Mouse (Mus musculus) ES-Bruce4 (cell line): ENCODE measurements around the gene Mettl2. TPM values are rescaled to one million over a fixed set of nuclear protein-coding genes. Genes with fewer than 3 reads are reported as not detected.

Experiments
- H3K27ac ChIP-seq: 2 replicates; pipeline ENCODE4 v1.5.1; 2012; ENCODE audit warnings: low read length, inconsistent platforms; ENCODE audit not compliant: insufficient read depth
- H3K27me3 ChIP-seq: 2 replicates; pipeline ENCODE4 v1.6.1; 2012; ENCODE audit warnings: mild to moderate bottlenecking, low read length, inconsistent platforms; ENCODE audit not compliant: control insufficient read depth, poor library complexity, insufficient read depth, severe bottlenecking
- H3K36me3 ChIP-seq: 2 replicates; pipeline ENCODE4 v1.6.1; 2012; ENCODE audit warnings: inconsistent platforms, mild to moderate bottlenecking, low read length, moderate library complexity; ENCODE audit not compliant: control insufficient read depth, poor library complexity, insufficient read depth, severe bottlenecking
- H3K4me1 ChIP-seq: one replicate; pipeline ENCODE4 v1.8.1; 2011; ENCODE audit warnings: low read length; ENCODE audit not compliant: control insufficient read depth, insufficient read depth
- H3K4me3 ChIP-seq: 2 replicates; pipeline ENCODE4 v1.5.1; 2011; ENCODE audit warnings: low read depth, mild to moderate bottlenecking, low read length
- H3K9ac ChIP-seq: 2 replicates; pipeline ENCODE4 v1.6.1; 2012; ENCODE audit warnings: low read depth, mild to moderate bottlenecking, inconsistent platforms; ENCODE audit not compliant: poor library complexity, severe bottlenecking
- H3K9me3 ChIP-seq: replicated peaks from 2 replicates; pipeline ENCODE4 v1.6.1; 2012; ENCODE audit warnings: mild to moderate bottlenecking, low read length, inconsistent platforms; ENCODE audit not compliant: control insufficient read depth, poor library complexity, insufficient read depth, severe bottlenecking
- CTCF ChIP-seq: IDR thresholded peaks from one replicate; pipeline ENCODE4 v1.8.1; 2011; ENCODE audit warnings: low read depth, low read length
- EP300 ChIP-seq: IDR thresholded peaks from 2 replicates; pipeline ENCODE4 v1.6.1; 2011; ENCODE audit warnings: low read depth, low read length; ENCODE audit not compliant: insufficient read depth
- POLR2A ChIP-seq: IDR thresholded peaks from one replicate; pipeline ENCODE4 v1.8.1; 2011; ENCODE audit warnings: low read length; ENCODE audit not compliant: insufficient read depth
- polyA plus RNA-seq: library from polyadenylated mRNA; stranded (reverse); fragments of >200 nt; gene quantifications from 2 replicates; pipeline ENCODE4 v1.2.4, GENCODE M21; 2011; ENCODE audit warnings: low read depth; ENCODE audit not compliant: missing spikeins, insufficient read depth, insufficient read length

The Mettl2 gene
- polyA plus RNA-seq, 1 experiment, result 43.1 TPM

DNA sequence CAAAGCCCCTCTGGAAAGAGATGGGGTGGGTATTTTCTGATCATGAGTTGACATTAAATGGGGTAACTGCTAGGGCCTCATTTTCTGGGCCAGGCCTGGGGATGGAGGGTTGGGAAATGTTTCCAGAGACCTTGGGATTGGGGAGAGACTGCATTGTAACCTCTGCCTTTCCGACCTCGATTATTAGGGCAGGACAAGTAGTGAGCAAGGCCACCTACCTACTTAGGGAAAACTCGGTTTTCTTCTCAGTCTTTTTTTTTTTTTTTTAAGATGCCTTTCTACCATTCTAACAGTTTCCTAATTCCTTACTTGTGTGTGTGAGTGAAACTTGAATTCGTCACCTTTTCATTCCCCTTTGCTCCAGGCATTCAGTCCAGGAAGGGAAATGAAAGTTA lies 56.2 kb downstream of the Mettl2 start:
- peak overlapping the region; percentile 93 for H3K4me3 ChIP-seq
- no peak for TF ChIP-seq EP300
- no peak for TF ChIP-seq CTCF
- no peak for TF ChIP-seq POLR2A
- H3K9me3 ChIP-seq, result no peaks in the 10 kb centered on the region
- peaks cover 19% of the 10 kb centered on the region for H3K36me3 ChIP-seq
- H3K27me3 ChIP-seq, result no peaks in the 10 kb centered on the region
- H3K9ac ChIP-seq, result peak overlapping the region; percentile 100
- H3K4me1 ChIP-seq, result no peaks in the 10 kb centered on the region
- H3K27ac ChIP-seq, result peak overlapping the region; percentile 82

DNA sequence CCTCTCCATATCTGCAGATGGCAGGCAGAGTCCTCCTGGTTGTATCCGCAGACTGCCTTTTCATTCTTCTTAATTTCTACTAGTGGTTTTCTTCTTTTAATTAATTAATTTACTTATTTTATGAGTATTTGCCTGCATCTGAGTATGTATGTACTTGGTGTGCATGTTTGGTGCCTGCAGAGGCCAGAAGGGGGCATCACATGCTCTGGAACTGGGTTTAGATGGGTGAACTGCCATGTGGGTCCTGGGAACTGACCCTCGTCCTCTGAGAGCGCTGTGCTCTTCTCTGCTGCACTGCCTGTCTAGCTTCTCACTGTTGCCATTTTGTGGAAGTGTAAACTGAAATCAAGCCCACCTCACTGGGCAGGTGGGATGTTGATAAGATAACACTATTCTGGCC lies 58.5 kb downstream of the Mettl2 start:
- Histone ChIP-seq H3K27me3 (no peaks in the 10 kb centered on the region), H3K36me3 (peaks cover 23% of the 10 kb centered on the region), H3K27ac (no peak overlapping the region), H3K9ac (0 out of 2 replicates have a peak overlapping the region, but pooled peaks have one; percentile 56), H3K4me1 (no peaks in the 10 kb centered on the region), H3K9me3 (no peaks in the 10 kb centered on the region), H3K4me3 (no peak overlapping the region)
- TF ChIP-seq POLR2A, result no peak
- TF ChIP-seq CTCF, result peak; percentile 63

Other genes starting within 250 kb of the Mettl2 start
- not detected in 2 replicates for gene Efcab3, start 62.8 kb upstream of the Mettl2 start, polyA plus RNA-seq
- gene Gm10842, start 20.5 kb downstream of the Mettl2 start, polyA plus RNA-seq, result not detected in 2 replicates
- 130 and 140 TPM in 2 replicates for gene Tlk2, start 52.4 kb downstream of the Mettl2 start, polyA plus RNA-seq
- 4.5 and 5.0 TPM in 2 replicates for gene Mrc2, start 166.2 kb downstream of the Mettl2 start, polyA plus RNA-seq